Mouse (Mus musculus) left cerebral cortex, adult 6 months (tissue): ENCODE results near the gene Dnmt1. TPM values are rescaled to one million over a fixed set of nuclear protein-coding genes. Genes with fewer than 3 reads are reported as not detected.

Experiments
- long read RNA-seq, 2 experiments: library from polyadenylated mRNA; unstranded; transcript quantifications; one replicate each; pipeline ENCODE4 v2.0.0; 2019 to 2020
- polyA plus RNA-seq: library from polyadenylated mRNA; unstranded; fragments of <200 nt; fragmentation: Nextera tagmentation; gene quantifications from 2 replicates; pipeline ENCODE4 v1.2.3, GENCODE M21; 2021

Gene Dnmt1
- 9.2 TPM in 2 replicates for polyA plus RNA-seq
- long read RNA-seq, experiment 1, full-length matches to known transcripts = 12 of 35 reads
- long read RNA-seq, experiment 1, partial matches to known transcripts = 12 of 35 reads
- long read RNA-seq, experiment 1, other reads (novel, unspliced or antisense) = 11 of 35 reads
- long read RNA-seq, experiment 2, partial matches to known transcripts = 14 of 15 reads
- long read RNA-seq, experiment 2, other reads (novel, unspliced or antisense) = 1 of 15 reads

GRCm38 (mm10) chr9:20959430-20959938 lies at the start of gene Dnmt1:
TSS of gene Dnmt1 (minus strand) at chr9:20959888.

GRCm38 (mm10) chr9:21002627-21003551 lies 43.2 kb upstream of the Dnmt1 start, which contains the start of gene Mrpl4:
TSS of gene Mrpl4 (plus strand) at chr9:21002738.

GRCm38 (mm10) chr9:20976216-20976960 lies 16.7 kb upstream of the Dnmt1 start, which contains the start of gene S1pr2:
TSS of gene S1pr2 (minus strand) at chr9:20976781.

GRCm38 (mm10) chr9:20898511-20899073 lies 61.1 kb downstream of the Dnmt1 start, which contains the start of gene Eif3g:
TSS of gene Eif3g (minus strand) at chr9:20898623.

GRCm38 (mm10) chr9:20887704-20888385 lies 71.8 kb downstream of the Dnmt1 start, which contains the start of gene Ppan:
TSS of gene Ppan (plus strand) at chr9:20888175.

GRCm38 (mm10) chr9:20879097-20879792 lies 80.4 kb downstream of the Dnmt1 start, which contains the start of gene Angptl6:
TSS of gene Angptl6 (minus strand) at chr9:20879727.

GRCm38 (mm10) chr9:20868448-20869001 lies 91.2 kb downstream of the Dnmt1 start, which contains the start of gene A230050P20Rik:
TSS of gene A230050P20Rik (plus strand) at chr9:20868642.

Other genes with a start within 250 kb of the Dnmt1 start
- gene Olfm2, start 213.5 kb downstream of the Dnmt1 start, polyA plus RNA-seq = 75.4 and 151 TPM in 2 replicates
- gene Col5a3, start 144.8 kb downstream of the Dnmt1 start, polyA plus RNA-seq = 0.04 TPM in 1 of 2 replicates, not detected in the other
- gene Rdh8, start 141.4 kb downstream of the Dnmt1 start, polyA plus RNA-seq = not detected in 2 replicates
- 31.5 and 53.5 TPM in 2 replicates for gene A230050P20Rik, start 91.2 kb downstream of the Dnmt1 start, polyA plus RNA-seq
- gene Angptl6, start 80.2 kb downstream of the Dnmt1 start, polyA plus RNA-seq = 18.3 and 24.4 TPM in 2 replicates
- 10.1 and 15.6 TPM in 2 replicates for gene Ppan, start 71.7 kb downstream of the Dnmt1 start, polyA plus RNA-seq
- gene Eif3g, start 61.3 kb downstream of the Dnmt1 start, polyA plus RNA-seq = 173 and 203 TPM in 2 replicates
- 1.8 and 2.1 TPM in 2 replicates for gene S1pr2, start 16.9 kb upstream of the Dnmt1 start, polyA plus RNA-seq
- 126 and 147 TPM in 2 replicates for gene Mrpl4, start 42.9 kb upstream of the Dnmt1 start, polyA plus RNA-seq
- gene Icam1, start 56.1 kb upstream of the Dnmt1 start, polyA plus RNA-seq = 1.4 and 1.5 TPM in 2 replicates
- 3.2 and 3.8 TPM in 2 replicates for gene Icam4, start 69.5 kb upstream of the Dnmt1 start, polyA plus RNA-seq
- gene Icam5, start 72.2 kb upstream of the Dnmt1 start, polyA plus RNA-seq = 68.4 and 74.1 TPM in 2 replicates
- not detected in 2 replicates for gene Zglp1, start 107.2 kb upstream of the Dnmt1 start, polyA plus RNA-seq
- gene Gm49373, start 113.2 kb upstream of the Dnmt1 start, polyA plus RNA-seq = 0.46 and 0.58 TPM in 2 replicates
- 212 and 230 TPM in 2 replicates for gene Fdx1l, start 113.7 kb upstream of the Dnmt1 start, polyA plus RNA-seq
- 5.8 and 7.4 TPM in 2 replicates for gene Gm38431, start 132.1 kb upstream of the Dnmt1 start, polyA plus RNA-seq
- 4.0 and 8.1 TPM in 2 replicates for gene Raver1, start 132.1 kb upstream of the Dnmt1 start, polyA plus RNA-seq
- gene Tyk2, start 171.4 kb upstream of the Dnmt1 start, polyA plus RNA-seq = 2.4 and 2.9 TPM in 2 replicates
- 167 and 170 TPM in 2 replicates for gene Cdc37, start 190.1 kb upstream of the Dnmt1 start, polyA plus RNA-seq
- gene Pde4a, start 205.8 kb upstream of the Dnmt1 start, polyA plus RNA-seq = 29.6 and 36.5 TPM in 2 replicates